Mouse (Mus musculus) midbrain, embryonic 15.5 days (tissue): ENCODE data around the gene Vmn1r222. TPM values are rescaled to one million over a fixed set of nuclear protein-coding genes. Genes with fewer than 3 reads are reported as not detected.

ENCODE experiments used
- ATAC-seq: fragments of 200-750 bp; cut with Nextera tagmentation; replicated peaks from 2 replicates; pipeline ENCODE4 v1.8.0; 2017; ENCODE audit warnings: moderate TSS enrichment
- H3K27ac ChIP-seq: fragments of 300-500 bp; sonication (generic); 2 replicates; pipeline ENCODE4 v1.5.1; 2015; ENCODE audit warnings: mild to moderate bottlenecking, inconsistent platforms
- H3K27me3 ChIP-seq: fragments of 300-500 bp; sonication (generic); replicated peaks from 2 replicates; pipeline ENCODE4 v1.6.1; 2015; ENCODE audit warnings: inconsistent platforms
- H3K36me3 ChIP-seq: fragments of 300-500 bp; sonication (generic); replicated peaks from 2 replicates; pipeline ENCODE4 v1.6.1; 2015; ENCODE audit warnings: inconsistent platforms
- H3K4me1 ChIP-seq: fragments of 300-500 bp; sonication (generic); 2 replicates; pipeline ENCODE4 v1.6.1; 2015; ENCODE audit warnings: inconsistent platforms
- H3K4me2 ChIP-seq: fragments of 300-500 bp; sonication (generic); 2 replicates; pipeline ENCODE4 v1.6.1; 2015; ENCODE audit warnings: inconsistent platforms, mild to moderate bottlenecking, moderate library complexity
- H3K4me3 ChIP-seq: fragments of 300-500 bp; sonication (generic); 2 replicates; pipeline ENCODE4 v1.5.1; 2015; ENCODE audit warnings: mild to moderate bottlenecking, inconsistent platforms
- H3K9ac ChIP-seq: fragments of 300-500 bp; sonication (generic); 2 replicates; pipeline ENCODE4 v1.6.1; 2015; ENCODE audit warnings: mild to moderate bottlenecking, inconsistent platforms
- H3K9me3 ChIP-seq: fragments of 300-500 bp; sonication (generic); 2 replicates; pipeline ENCODE4 v1.6.1; 2016; ENCODE audit warnings: inconsistent platforms
- WGBS: fragments of 180-500 bp; shearing (Covaris S2); methylation state at CpG from one replicate; pipeline ENCODE4 v1.1.7; 2015; ENCODE audit warnings: mixed read lengths; 5-methylcytosine and 5-hydroxymethylcytosine counted together
- polyA plus RNA-seq: library from polyadenylated mRNA; unstranded; fragments of >200 nt; fragmentation: Nextera tagmentation; extraction: Ambion mirVana; gene quantifications from 2 replicates; pipeline ENCODE4 v1.2.1, GENCODE M21; 2015

The Vmn1r222 gene
- polyA plus RNA-seq, 1 experiment from 2014 or later: not detected

DNA sequence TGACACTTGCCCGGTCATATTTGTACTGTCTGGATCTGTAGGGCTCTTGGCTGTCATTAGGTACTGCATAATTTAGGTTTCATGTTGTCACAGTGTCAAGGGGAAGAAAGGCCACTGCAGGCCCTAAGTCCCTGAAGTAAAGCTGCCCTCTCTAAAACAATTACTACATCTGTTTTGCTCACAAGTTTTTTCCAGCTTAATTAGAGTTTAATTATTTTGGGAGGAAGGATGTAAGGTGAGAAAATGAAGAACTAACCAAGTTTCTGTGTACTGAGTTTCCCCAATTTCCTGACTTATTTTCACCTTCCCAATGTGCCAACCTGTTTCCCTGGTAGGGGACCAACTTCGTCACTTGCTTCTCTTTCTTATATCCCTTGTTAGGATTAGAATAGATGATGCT, 47.9 kb downstream of the Vmn1r222 start, which contains the start of gene Vmn1r220:
Gene Vmn1r220, minus strand, starts transcription at position 101 of the 400 bp plus-strand sequence.
- no peaks in the 10 kb centered on the region for H3K27me3 ChIP-seq
- no peaks in the 10 kb centered on the region for H3K36me3 ChIP-seq
- no peaks in the 10 kb centered on the region for H3K9me3 ChIP-seq
- H3K27ac ChIP-seq: no peak within 1 kb of the TSS
- H3K9ac ChIP-seq: no peak within 1 kb of the TSS
- 89% methylated on average over 2 of the region's 2 CpGs for WGBS
- H3K4me1 ChIP-seq: no peaks in the 10 kb centered on the region
- no peak for ATAC-seq
- no peak within 1 kb of the TSS for H3K4me2 ChIP-seq
- no peak within 1 kb of the TSS for H3K4me3 ChIP-seq

Other genes starting within 250 kb of the Vmn1r222 start
- not detected in 2 replicates for gene Vmn1r213, start 228.3 kb downstream of the Vmn1r222 start, polyA plus RNA-seq
- gene Vmn1r214, start 205.5 kb downstream of the Vmn1r222 start, polyA plus RNA-seq: not detected in 2 replicates
- not detected in 2 replicates for gene Vmn1r215, start 167.9 kb downstream of the Vmn1r222 start, polyA plus RNA-seq
- gene Vmn1r217, start 117.7 kb downstream of the Vmn1r222 start, polyA plus RNA-seq: not detected in 2 replicates
- not detected in 2 replicates for gene Vmn1r218, start 102.8 kb downstream of the Vmn1r222 start, polyA plus RNA-seq
- gene Vmn1r219, start 76.6 kb downstream of the Vmn1r222 start, polyA plus RNA-seq: not detected in 2 replicates
- not detected in 2 replicates for gene Vmn1r220, start 48.0 kb downstream of the Vmn1r222 start, polyA plus RNA-seq
- gene Vmn1r221, start 21.8 kb downstream of the Vmn1r222 start, polyA plus RNA-seq: not detected in 2 replicates
- not detected in 2 replicates for gene Vmn1r223, start 11.2 kb upstream of the Vmn1r222 start, polyA plus RNA-seq
- gene Zfp322a, start 133.3 kb upstream of the Vmn1r222 start, polyA plus RNA-seq: 52.2 and 55.1 TPM in 2 replicates
- gene Abt1, start 187.9 kb upstream of the Vmn1r222 start, polyA plus RNA-seq: 9.8 and 9.9 TPM in 2 replicates
- gene Btn1a1, start 230.0 kb upstream of the Vmn1r222 start, polyA plus RNA-seq: 0.09 and 0.25 TPM in 2 replicates